Mouse (Mus musculus): ENCODE results near the gene Selenop. TPM values are rescaled to one million over a fixed set of nuclear protein-coding genes. Genes with fewer than 3 reads are reported as not detected.
A peak's percentile ranks its signal among the peaks of the same experiment; 100 is the strongest.
"Not testable (repeated sequence)": the region's sequence is repeated elsewhere in the genome, so short reads cannot be mapped to it uniquely, and the experiment has no call there.

Selenop gene
- 283 and 313 TPM in 2 replicates for polyA plus RNA-seq (2012; rRNA removed)

- WGBS: 85% methylated on average over 6 of the region's 6 CpGs
- DNase-seq: no peak
- no peaks in the 10 kb centered on the region for H3K4me1 ChIP-seq (ENCODE audit: control insufficient read depth, insufficient read depth, low read length)
- no peaks in the 10 kb centered on the region for H3K27me3 ChIP-seq (ENCODE audit: control insufficient read depth, insufficient read depth, low read length)
- TF ChIP-seq POLR2A (IDR thresholded peaks at IDR 0.05; ENCODE audit: borderline replicate concordance, insufficient read depth, low read length): no peak
- TF ChIP-seq CTCF (IDR thresholded peaks at IDR 0.05; ENCODE audit: borderline replicate concordance, insufficient read depth, low read depth, low read length): no peak
- H3K4me3 ChIP-seq (replicated peaks; ENCODE audit: insufficient read depth, low read depth, low read length): no peak within 1 kb of the TSS
- no peak within 1 kb of the TSS for H3K27ac ChIP-seq (ENCODE audit: insufficient read depth, low read length)
Observed at GRCm38 (mm10) chr15:3268247-3268646, at the start of gene Selenop. Gene Selenop, plus strand, starts transcription at chr15:3268547.

DNA sequence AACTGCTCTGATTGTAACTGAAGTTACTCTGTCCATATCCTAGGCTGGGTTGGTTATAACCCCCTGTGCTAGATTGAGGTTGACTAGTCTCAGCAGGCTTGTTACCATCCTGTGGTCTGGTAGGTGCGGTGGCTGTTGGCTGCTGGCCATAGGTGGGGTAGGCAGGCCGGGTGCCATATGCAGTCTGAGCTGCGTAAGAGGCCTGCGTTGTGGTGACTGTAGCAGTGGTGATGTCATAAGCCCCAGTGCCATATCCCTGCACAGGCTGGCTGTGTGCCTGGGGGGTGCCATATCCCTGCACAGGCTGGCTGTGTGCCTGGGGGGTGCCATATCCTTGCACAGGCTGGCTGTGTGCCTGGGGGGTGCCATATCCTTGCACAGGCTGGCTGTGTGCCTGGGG is 49.7 kb upstream of the Selenop start:
- not testable (repeated sequence) for DNase-seq
- WGBS: 60% methylated on average over 4 of the region's 4 CpGs

DNA sequence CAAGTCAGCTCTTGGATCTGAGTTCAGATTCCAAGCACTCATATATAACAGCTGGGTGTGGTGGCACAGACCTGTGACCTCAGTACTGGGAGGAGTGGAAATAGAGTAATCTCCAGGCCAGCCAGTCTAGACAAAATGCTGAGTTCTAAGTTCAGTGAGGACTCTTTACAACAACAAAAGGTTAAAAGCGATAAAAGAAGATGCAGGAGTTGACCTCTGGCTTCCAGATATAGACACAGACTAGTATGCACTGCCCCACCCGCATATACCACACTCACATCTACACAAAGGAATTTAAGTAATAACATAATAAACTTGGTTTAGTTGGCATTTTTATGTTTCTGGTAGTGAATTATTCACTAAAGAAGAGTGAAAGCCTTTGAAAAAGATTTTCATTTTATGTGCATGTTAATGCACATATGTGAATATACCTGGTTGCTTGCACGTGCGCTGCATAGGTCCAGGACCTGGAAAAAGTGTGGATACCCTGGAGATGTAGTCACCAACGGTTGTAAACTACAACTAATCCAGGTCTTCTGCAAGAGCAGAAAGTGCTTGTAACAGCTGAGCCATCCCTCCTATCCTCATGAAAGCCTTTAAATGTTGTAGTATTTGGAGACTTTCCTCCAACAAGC is 45.4 kb upstream of the Selenop start:
- no peak for DNase-seq
- H3K27me3 ChIP-seq (ENCODE audit: control insufficient read depth, insufficient read depth, low read length): no peaks in the 10 kb centered on the region
- TF ChIP-seq POLR2A (IDR thresholded peaks at IDR 0.05; ENCODE audit: borderline replicate concordance, insufficient read depth, low read length) (no peak), CTCF (IDR thresholded peaks at IDR 0.05; ENCODE audit: borderline replicate concordance, insufficient read depth, low read depth, low read length) (no peak)
- H3K27ac ChIP-seq (ENCODE audit: insufficient read depth, low read length): no peak overlapping the region
- WGBS: 90% methylated on average over 5 of the region's 5 CpGs
- H3K4me1 ChIP-seq (ENCODE audit: control insufficient read depth, insufficient read depth, low read length): no peaks in the 10 kb centered on the region
- no peak overlapping the region for H3K4me3 ChIP-seq (replicated peaks; ENCODE audit: insufficient read depth, low read depth, low read length)

More for the DNA sequence above, 49.7 kb upstream of the Selenop start:
- H3K4me3 ChIP-seq (replicated peaks; ENCODE audit: insufficient read depth, low read depth, low read length); H3K4me1 ChIP-seq (ENCODE audit: control insufficient read depth, insufficient read depth, low read length); H3K27me3 ChIP-seq (ENCODE audit: control insufficient read depth, insufficient read depth, low read length); H3K27ac ChIP-seq (ENCODE audit: insufficient read depth, low read length): not testable (repeated sequence)

DNA sequence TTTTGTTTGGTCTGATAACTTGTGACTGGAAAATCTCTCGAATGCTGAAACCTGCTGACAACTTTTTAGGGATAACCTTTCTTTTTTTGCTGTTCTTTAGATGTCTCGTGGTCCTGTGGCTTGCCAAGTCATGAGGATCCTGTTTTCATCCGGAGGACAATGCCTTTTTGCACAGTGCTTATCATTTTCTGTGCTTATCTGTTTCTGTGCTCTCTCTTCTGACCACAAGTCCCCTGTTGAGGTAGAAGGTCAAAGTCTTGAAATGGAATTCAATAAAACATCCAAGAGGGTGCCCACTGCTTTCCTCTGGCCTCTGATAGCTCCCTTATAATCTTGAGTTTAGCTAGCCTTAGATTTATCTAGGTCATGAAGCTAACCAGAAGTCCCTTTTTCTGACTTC is 41.8 kb upstream of the Selenop start:
- H3K4me1 ChIP-seq (ENCODE audit: control insufficient read depth, insufficient read depth, low read length): no peaks in the 10 kb centered on the region
- TF ChIP-seq CTCF (IDR thresholded peaks at IDR 0.05; ENCODE audit: borderline replicate concordance, insufficient read depth, low read depth, low read length) (no peak), POLR2A (IDR thresholded peaks at IDR 0.05; ENCODE audit: borderline replicate concordance, insufficient read depth, low read length) (no peak)
- H3K27me3 ChIP-seq (ENCODE audit: control insufficient read depth, insufficient read depth, low read length): no peaks in the 10 kb centered on the region
- H3K4me3 ChIP-seq (replicated peaks; ENCODE audit: insufficient read depth, low read depth, low read length): no peak overlapping the region
- H3K27ac ChIP-seq (ENCODE audit: insufficient read depth, low read length): no peak overlapping the region
- no peak for DNase-seq
- 53% methylated on average over 3 of the region's 3 CpGs for WGBS

- Histone ChIP-seq H3K4me3 (replicated peaks; ENCODE audit: insufficient read depth, low read depth, low read length) (no peak overlapping the region), H3K4me1 (ENCODE audit: control insufficient read depth, insufficient read depth, low read length) (no peaks in the 10 kb centered on the region), H3K27ac (ENCODE audit: insufficient read depth, low read length) (no peak overlapping the region), H3K27me3 (ENCODE audit: control insufficient read depth, insufficient read depth, low read length) (no peaks in the 10 kb centered on the region)
- no peak for TF ChIP-seq POLR2A (IDR thresholded peaks at IDR 0.05; ENCODE audit: borderline replicate concordance, insufficient read depth, low read length)
- no peak for TF ChIP-seq CTCF (IDR thresholded peaks at IDR 0.05; ENCODE audit: borderline replicate concordance, insufficient read depth, low read depth, low read length)
- DNase-seq: no peak
- 69% methylated on average over 2 of the region's 2 CpGs for WGBS
Observed at GRCm38 (mm10) chr15:3228185-3228584, 40.2 kb upstream of the Selenop start.

DNA sequence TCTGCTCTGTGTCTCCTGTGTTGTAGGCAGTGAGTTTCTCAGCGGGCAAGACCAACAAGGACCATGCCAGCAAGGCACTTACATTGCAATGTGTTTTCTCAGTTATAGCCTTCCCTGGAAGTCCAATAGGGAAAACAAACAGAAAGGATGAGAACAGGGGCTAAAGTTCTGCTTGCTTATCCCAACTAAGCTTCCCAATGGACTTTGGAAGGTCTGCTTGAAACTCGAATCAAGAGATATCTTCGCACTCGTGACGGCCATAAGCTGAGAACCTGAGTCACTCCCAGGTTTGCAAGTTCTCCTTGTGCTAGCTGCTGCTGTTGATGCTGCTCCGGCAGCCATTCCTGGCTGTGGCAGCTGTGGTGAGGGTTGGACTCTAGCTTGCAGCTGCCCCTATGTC is 39.4 kb upstream of the Selenop start:
- 89% methylated on average over 6 of the region's 6 CpGs for WGBS
- Histone ChIP-seq H3K27ac (ENCODE audit: insufficient read depth, low read length) (no peak overlapping the region), H3K4me3 (replicated peaks; ENCODE audit: insufficient read depth, low read depth, low read length) (no peak overlapping the region), H3K4me1 (ENCODE audit: control insufficient read depth, insufficient read depth, low read length) (no peaks in the 10 kb centered on the region), H3K27me3 (ENCODE audit: control insufficient read depth, insufficient read depth, low read length) (no peaks in the 10 kb centered on the region)
- no peak for DNase-seq
- no peak for TF ChIP-seq CTCF (IDR thresholded peaks at IDR 0.05; ENCODE audit: borderline replicate concordance, insufficient read depth, low read depth, low read length)
- TF ChIP-seq POLR2A (IDR thresholded peaks at IDR 0.05; ENCODE audit: borderline replicate concordance, insufficient read depth, low read length): no peak

DNA sequence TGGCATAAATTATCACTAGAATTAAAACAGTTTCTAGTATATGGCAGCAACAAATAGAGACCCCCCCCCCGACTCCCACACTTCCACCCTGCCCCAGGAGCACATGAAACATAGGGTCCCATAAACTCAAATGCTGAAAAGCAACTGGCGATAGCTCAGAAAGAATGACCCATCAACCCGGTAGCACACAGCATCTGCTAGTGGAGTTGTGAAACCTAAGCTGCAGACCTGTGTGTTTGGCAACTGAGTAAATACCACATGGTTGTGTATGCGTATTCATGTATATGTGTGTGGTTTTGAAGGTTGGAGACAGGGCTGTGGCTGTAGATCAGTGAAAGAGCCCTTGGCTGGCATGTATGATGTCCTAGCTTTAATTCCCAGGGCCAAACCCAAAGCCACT is 37.3 kb upstream of the Selenop start:
- H3K4me3 ChIP-seq (replicated peaks; ENCODE audit: insufficient read depth, low read depth, low read length): no peak overlapping the region
- no peaks in the 10 kb centered on the region for H3K4me1 ChIP-seq (ENCODE audit: control insufficient read depth, insufficient read depth, low read length)
- no peak overlapping the region for H3K27ac ChIP-seq (ENCODE audit: insufficient read depth, low read length)
- 91% methylated on average over 4 of the region's 4 CpGs for WGBS
- TF ChIP-seq POLR2A (IDR thresholded peaks at IDR 0.05; ENCODE audit: borderline replicate concordance, insufficient read depth, low read length) (no peak), CTCF (IDR thresholded peaks at IDR 0.05; ENCODE audit: borderline replicate concordance, insufficient read depth, low read depth, low read length) (no peak)
- DNase-seq: no peak
- H3K27me3 ChIP-seq (ENCODE audit: control insufficient read depth, insufficient read depth, low read length): no peaks in the 10 kb centered on the region

DNA sequence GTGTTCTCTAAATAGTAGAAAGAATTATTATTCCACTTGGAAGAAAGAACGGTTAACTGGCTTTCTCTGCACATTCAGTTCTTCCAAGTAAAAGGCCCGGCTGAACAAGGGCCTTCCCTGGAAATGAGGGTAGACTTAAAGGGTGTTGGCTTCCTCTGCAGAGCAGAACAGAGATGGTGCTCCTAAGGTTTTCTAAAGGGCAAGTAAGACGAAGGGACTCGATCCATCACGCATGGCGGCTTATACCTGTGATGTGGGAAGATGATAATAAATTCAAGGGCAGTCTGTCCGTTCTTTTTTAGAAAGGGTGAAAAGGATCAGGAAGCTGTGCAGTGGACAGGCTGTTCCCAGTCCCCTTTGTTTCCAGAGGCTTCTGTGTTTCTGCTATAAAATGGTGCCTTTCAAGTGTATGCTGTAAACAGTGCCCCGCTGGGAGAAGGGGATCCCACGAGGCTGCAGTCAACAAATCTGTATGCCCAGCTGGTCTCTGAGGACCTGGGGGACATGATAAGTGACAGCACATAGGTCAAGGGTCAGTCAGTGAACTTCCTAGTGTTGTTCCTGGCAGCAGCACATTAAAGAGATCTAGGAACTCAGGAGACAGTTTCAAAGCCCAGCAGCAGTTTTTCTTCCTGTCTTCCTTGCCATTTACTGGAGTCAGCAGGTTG is 36.0 kb upstream of the Selenop start:
- Histone ChIP-seq H3K4me1 (ENCODE audit: control insufficient read depth, insufficient read depth, low read length) (no peaks in the 10 kb centered on the region), H3K4me3 (replicated peaks; ENCODE audit: insufficient read depth, low read depth, low read length) (no peak overlapping the region), H3K27me3 (ENCODE audit: control insufficient read depth, insufficient read depth, low read length) (no peaks in the 10 kb centered on the region), H3K27ac (ENCODE audit: insufficient read depth, low read length) (0 out of 2 replicates have a peak overlapping the region, but pooled peaks have one; percentile 7)
- 22% methylated on average over 9 of the region's 9 CpGs for WGBS
- no peak for TF ChIP-seq POLR2A (IDR thresholded peaks at IDR 0.05; ENCODE audit: borderline replicate concordance, insufficient read depth, low read length)
- TF ChIP-seq CTCF (IDR thresholded peaks at IDR 0.05; ENCODE audit: borderline replicate concordance, insufficient read depth, low read depth, low read length): no peak
- DNase-seq: no peak
